Mouse (Mus musculus) stomach, postnatal 0 days (tissue): Measurements from ENCODE around the gene Iffo1.

Experiments used
- CTCF ChIP-seq: IDR thresholded peaks from 2 replicates; pipeline ENCODE4 v1.5.1; 2016; ENCODE audit warnings: antibody characterized with exemption, low read depth, mild to moderate bottlenecking, moderate library complexity
- EP300 ChIP-seq: optimal IDR thresholded peaks from 2 replicates; pipeline ENCODE3; 2016; ENCODE audit warnings: antibody characterized with exemption

- TF ChIP-seq EP300: no peak
- TF ChIP-seq CTCF: no peak
Measured at GRCm38 (mm10) chr6:125166051-125166751, 21.2 kb downstream of the Iffo1 start, which contains the start of gene Gapdh.
